Mouse (Mus musculus) gastrocnemius, postnatal 36 days (tissue): ENCODE measurements at regions not wholly inside any gene's neighbourhood (a gene's known extent, or its start where the extent isn't known, plus 50 kb on each side); places are given as distances from the start of the nearest gene placed in this dataset.

Experiments used
- DNase-seq, 2 experiments: peaks; one replicate each; pipeline ENCODE4 v3.0.0; 2022
- intact Hi-C: fragments of 180-260 bp; cut with DNase I; formaldehyde crosslinking; loops from one replicate; pipeline ENCODE4 v1.15.1; 2025

GRCm38 (mm10) chr10:9569277-9569676 lies 105.7 kb downstream of the Samd5 start:
- intact Hi-C loops = no loop called here
- no peak for DNase-seq

GRCm38 (mm10) chr10:9557517-9558065 lies 117.4 kb downstream of the Samd5 start:
- intact Hi-C loops = no loop called here
- no peak for DNase-seq

- intact Hi-C loops = no loop called here
- no peak for DNase-seq
Measured at GRCm38 (mm10) chr10:9557092-9557491, 117.9 kb downstream of the Samd5 start.

- intact Hi-C loops = no loop called here
- no peak for DNase-seq
Measured at GRCm38 (mm10) chr10:9553946-9554345, 121.1 kb downstream of the Samd5 start.

- intact Hi-C loops = no loop called here
- no peak for DNase-seq
Measured at GRCm38 (mm10) chr10:9549913-9550709, 124.9 kb downstream of the Samd5 start.

GRCm38 (mm10) chr10:9545807-9546206 lies 129.2 kb downstream of the Samd5 start:
- intact Hi-C loops = no loop called here
- DNase-seq = no peak

GRCm38 (mm10) chr10:9544041-9544786 lies 130.8 kb downstream of the Samd5 start:
- intact Hi-C loops = no loop called here
- no peak for DNase-seq

GRCm38 (mm10) chr10:9541579-9541978 lies 133.4 kb downstream of the Samd5 start:
- intact Hi-C loops = no loop called here
- DNase-seq = no peak

- DNase-seq = no peak
- intact Hi-C loops = no loop called here
Measured at GRCm38 (mm10) chr10:9537686-9538085, 137.3 kb downstream of the Samd5 start.

- no peak for DNase-seq
- intact Hi-C loops = no loop called here
Measured at GRCm38 (mm10) chr10:9534552-9534951, 140.5 kb downstream of the Samd5 start.

- intact Hi-C loops = no loop called here
Measured at GRCm38 (mm10) chr10:9533283-9533682, 141.7 kb downstream of the Samd5 start.

GRCm38 (mm10) chr10:9531931-9532330 lies 143.1 kb downstream of the Samd5 start:
- no peak for DNase-seq
- intact Hi-C loops = no loop called here

More at GRCm38 (mm10) chr10:9533283-9533682, 141.7 kb downstream of the Samd5 start:
- DNase-seq = no peak

- no peak for DNase-seq
- intact Hi-C loops = no loop called here
Measured at GRCm38 (mm10) chr10:9529408-9529807, 145.6 kb downstream of the Samd5 start.

- intact Hi-C loops = no loop called here
- DNase-seq = no peak
Measured at GRCm38 (mm10) chr10:9528066-9528465, 146.9 kb downstream of the Samd5 start.

GRCm38 (mm10) chr10:9509764-9510390 lies 165.1 kb downstream of the Samd5 start:
- DNase-seq = no peak
- intact Hi-C loops = no loop called here

- DNase-seq = no peak
- intact Hi-C loops = no loop called here
Measured at GRCm38 (mm10) chr10:9509092-9509671, 165.8 kb downstream of the Samd5 start.

- intact Hi-C loops = no loop called here
- DNase-seq = no peak
Measured at GRCm38 (mm10) chr10:9503569-9504493, 171.2 kb downstream of the Samd5 start.

GRCm38 (mm10) chr10:9498550-9498949 lies 176.5 kb downstream of the Samd5 start:
- no peak for DNase-seq
- intact Hi-C loops = no loop called here

- DNase-seq = no peak
- intact Hi-C loops = no loop called here
Measured at GRCm38 (mm10) chr10:9497021-9497420, 178.0 kb downstream of the Samd5 start.
